Mouse (Mus musculus) gonadal fat pad, adult 2 months (tissue): ENCODE results near the gene Dact2. TPM values are rescaled to one million over a fixed set of nuclear protein-coding genes. Genes with fewer than 3 reads are reported as not detected.

ENCODE experiments used
- DNase-seq: peaks from one replicate; pipeline ENCODE4 v3.0.0-alpha.2; 2012; ENCODE audit warnings: low read depth
- polyA plus RNA-seq: library from polyadenylated mRNA; depleted of rRNA; stranded (reverse); fragments of >200 nt; gene quantifications from 2 replicates; pipeline ENCODE4 v1.2.3, GENCODE M21; 2012

The Dact2 gene
- polyA plus RNA-seq, 1 experiment, result 17.7 TPM

GRCm38 (mm10) chr17:14212796-14213195 is 8.7 kb upstream of the Dact2 start:
- DNase-seq, result no peak

DNA sequence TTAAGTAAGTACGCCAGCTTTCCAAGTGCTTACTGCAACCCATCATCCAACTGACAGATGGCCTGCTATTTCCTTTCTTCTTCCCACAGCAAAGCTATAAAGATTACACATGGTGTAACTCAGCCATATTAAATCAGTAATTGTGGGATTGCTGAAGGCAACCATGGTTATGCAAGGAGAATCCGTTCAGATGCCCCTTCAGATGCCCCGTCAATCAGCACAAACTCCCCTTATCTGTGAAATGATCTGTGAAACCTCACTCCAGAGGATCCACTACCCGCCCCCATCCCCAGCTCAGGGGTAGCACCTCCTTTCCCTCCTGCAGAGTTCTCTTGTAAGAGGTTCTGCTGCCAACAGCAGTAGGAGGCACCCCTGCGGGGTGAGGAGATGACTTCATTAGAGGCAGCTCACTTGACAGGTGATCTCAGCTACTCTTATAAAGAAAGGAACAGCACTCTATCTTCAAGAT is 3.0 kb upstream of the Dact2 start:
- DNase-seq, result peak; percentile 66

GRCm38 (mm10) chr17:14206062-14206461 is 2.0 kb upstream of the Dact2 start:
- no peak for DNase-seq

DNA sequence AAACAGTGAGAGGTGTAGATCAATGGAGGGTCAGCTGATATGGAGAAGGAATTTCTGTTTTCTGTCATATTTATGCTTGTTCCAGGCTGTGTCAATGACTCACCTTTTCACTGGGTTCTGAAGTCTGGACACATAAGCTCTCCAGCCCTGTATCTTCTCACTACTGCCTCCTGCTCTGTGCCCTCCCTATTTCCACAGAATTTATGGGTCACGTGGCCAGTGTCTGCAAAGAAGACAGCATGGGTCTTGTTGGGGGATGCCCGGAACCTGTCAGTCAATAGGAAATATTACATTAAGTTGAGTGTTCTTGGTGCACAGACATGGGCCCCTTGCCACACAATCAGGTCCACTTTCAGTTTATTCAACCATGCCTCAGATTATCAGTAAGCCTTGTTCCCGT is 1.1 kb upstream of the Dact2 start:
- DNase-seq, result no peak

DNA sequence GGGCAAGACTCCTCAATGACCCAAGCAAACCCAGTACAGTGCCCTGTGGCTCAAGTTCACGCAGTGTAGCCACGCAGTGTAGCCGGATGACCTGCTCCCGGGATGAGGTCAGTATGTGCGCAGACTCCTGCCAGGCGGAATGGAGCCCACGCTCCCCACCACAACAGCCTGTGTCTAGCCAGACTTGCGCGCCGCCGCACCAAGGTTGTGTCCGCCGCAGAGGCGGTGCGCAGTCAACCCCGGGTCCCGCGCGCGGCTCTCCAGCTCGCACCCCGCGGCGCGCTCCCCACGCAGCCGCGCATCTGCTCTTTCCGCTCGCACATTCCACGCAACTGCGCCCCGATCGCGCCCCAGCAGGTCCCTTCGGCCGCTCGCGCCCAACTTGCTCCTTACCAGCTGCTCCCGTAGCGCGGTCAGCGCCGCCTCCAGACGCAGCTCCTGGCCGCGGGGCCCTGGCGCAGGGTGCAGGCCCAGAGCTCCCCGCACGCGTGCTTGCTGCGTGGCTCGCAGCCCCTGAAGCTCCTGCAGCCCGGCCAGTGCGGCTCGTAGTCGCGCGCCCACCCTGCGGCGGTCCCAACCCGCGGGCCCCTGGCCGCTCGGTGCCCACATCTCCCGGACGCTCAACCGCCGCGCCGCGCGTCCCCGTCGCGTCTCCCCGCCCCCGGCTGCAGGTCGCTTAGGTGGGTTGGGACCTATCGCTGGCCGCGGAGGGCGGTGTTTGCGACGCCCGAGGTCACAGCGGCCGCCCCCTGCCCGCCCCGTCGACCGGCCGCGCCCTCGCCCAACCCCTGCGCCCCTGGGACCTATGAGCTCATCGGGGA is 773 bp downstream of the Dact2 start:
- DNase-seq, result no peak

- no peak for DNase-seq
Observed at GRCm38 (mm10) chr17:14202291-14203030, 1.6 kb downstream of the Dact2 start.

DNA sequence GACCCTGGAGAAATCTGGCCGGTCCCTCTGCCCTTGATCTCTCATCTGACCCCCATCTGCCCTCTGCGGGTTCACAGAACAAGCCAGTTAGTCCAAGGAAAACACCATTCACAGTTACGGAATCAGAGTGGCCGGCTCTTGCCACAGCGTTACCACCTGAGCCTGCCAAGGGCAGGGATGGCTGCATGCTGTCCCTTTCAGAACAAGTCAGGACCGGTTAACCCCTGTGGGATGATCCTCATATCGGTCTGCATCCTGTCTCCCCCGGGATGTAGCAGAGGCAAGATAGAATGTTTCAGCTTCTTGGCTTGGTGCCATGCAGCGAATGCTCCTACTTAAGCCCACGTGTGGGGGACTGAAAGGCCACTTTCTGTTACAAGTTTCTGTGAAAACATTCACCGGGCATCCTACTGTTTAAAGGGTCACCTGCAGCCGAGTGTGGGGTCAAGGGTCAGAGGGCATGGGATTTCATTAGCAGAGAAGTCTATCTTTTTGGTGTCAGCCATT is 2.8 kb downstream of the Dact2 start:
- peak; percentile 77 for DNase-seq

- DNase-seq, result no peak
Observed at GRCm38 (mm10) chr17:14200206-14200605, 3.9 kb downstream of the Dact2 start.

DNA sequence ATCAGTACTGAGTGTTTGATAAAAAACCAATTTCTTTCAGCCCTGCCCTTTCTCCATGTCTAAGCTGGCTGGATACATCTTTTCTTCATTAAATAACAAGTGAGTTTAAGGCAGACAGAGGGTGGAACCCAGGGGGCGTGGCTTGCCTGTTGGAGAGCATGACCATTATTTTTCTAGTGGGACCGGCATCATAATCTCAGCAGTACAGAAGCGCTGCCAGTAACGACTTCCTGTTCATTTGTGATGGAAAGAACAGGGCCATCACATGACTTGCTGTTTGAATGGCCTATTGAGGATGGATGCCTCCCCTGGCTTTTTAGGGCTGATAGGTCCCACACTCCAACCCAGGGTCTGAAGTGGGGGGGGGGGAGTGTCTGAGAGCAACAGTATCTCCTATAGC is 4.5 kb downstream of the Dact2 start:
- no peak for DNase-seq

DNA sequence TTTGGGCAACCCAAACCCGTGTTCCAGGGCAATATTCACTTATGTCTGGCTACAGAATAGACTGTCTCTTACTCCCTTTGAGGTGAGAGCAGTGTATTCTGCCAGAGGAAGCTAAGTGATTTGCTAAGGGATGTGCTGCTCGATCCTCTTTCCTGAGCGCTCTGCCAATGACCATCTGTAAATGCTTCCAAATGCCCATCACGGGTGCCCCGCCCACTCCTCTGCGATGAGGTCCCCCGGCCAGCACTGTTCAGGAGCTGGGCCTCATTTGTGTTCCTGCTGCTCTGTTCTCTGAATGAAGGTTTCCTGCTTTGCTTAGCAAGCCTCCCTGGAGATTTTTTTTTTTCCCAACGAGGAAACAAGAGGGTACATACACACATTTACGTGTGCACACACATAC is 11.2 kb downstream of the Dact2 start:
- DNase-seq, result no peak

DNA sequence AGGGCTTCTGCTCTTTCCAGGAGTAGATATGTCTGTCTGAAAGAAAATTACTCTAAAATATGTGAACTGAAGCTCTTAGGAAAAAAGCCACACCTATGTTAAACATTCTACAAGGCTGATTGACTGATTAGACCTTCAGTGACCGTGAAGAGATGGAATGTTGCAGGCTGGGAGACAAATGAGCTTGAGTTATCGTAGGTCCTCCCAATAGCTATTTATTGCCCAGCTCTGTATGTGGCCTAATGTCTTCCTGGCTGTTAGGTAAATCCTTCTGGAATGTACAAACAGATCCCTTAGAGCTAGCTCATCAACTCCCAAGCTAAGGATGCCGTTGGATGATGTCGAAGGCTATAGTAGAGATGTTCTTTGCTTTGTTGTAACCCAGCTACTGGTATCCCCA is 11.7 kb downstream of the Dact2 start:
- DNase-seq, result no peak

GRCm38 (mm10) chr17:14188455-14188854 is 15.6 kb downstream of the Dact2 start:
- no peak for DNase-seq

GRCm38 (mm10) chr17:14187096-14187495 is 17.0 kb downstream of the Dact2 start:
- no peak for DNase-seq

- DNase-seq, result no peak
Observed at GRCm38 (mm10) chr17:14186176-14186575, 17.9 kb downstream of the Dact2 start.

- no peak for DNase-seq
Observed at GRCm38 (mm10) chr17:14184192-14184814, 19.8 kb downstream of the Dact2 start.

DNA sequence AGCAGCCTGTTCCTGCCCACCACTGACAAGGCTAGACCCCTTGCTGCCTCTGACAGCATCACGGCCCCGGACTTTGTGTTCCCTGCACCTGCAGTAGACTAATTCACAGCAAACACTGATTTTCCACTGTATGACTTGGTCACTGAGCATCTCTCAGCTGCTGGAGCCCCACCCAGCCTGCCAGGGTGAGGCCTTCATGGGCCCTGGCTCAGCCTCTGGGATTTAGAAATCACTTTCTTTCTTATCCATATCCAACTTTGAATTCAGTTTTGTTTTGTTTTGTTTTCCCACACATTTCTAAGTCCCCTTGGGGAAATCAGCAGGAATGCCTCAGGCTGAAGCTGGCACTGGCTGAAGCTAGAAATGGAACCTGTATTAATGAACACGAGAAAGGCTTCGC is 20.4 kb downstream of the Dact2 start:
- DNase-seq, result no peak

DNA sequence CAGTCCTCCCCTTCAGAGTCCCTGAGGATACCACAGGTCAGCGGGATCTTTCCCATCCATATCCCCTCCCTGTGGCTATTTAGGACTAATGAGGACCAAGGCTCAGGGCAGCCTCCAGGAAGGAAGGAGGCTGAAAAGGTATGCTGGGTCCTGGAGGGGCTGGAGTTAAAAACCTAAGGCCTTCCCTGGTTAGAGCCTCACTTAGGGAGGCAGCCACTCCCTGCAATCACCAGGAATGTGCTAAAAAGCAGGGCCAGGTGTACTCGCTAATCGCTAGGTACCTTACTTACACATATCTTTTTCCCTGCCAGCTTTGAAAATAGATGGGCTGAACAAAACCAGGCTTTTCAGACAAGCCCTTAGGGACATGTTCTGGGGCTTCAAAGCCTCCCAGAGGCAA is 21.2 kb downstream of the Dact2 start:
- DNase-seq, result no peak

GRCm38 (mm10) chr17:14178911-14179310 is 25.2 kb downstream of the Dact2 start:
- no peak for DNase-seq

DNA sequence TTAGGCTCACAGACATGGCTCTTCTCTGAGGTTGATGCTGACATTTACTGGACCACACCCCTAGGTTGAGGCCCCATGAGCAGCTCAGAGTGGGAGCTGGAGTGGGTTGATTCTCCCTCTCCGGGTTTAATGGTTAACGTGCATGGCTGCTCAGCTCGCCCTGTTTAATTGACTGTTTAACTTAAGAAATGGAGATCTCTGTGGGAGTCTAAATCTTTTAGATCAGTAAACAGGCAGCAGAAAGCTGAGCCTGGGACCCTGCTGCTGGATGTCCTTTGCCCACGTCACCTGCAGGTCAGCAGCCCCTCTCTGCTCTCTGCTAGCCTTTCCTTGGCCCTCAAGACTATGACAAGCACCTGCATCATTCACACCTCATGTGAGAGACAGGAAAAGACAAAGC is 25.6 kb downstream of the Dact2 start:
- no peak for DNase-seq

GRCm38 (mm10) chr17:14178049-14178448 is 26.1 kb downstream of the Dact2 start:
- DNase-seq, result no peak

GRCm38 (mm10) chr17:14177018-14177417 is 27.1 kb downstream of the Dact2 start:
- DNase-seq, result no peak

GRCm38 (mm10) chr17:14175704-14176103 is 28.4 kb downstream of the Dact2 start:
- no peak for DNase-seq
